Mouse (Mus musculus): ENCODE measurements around the gene Gm867. TPM values are rescaled to one million over a fixed set of nuclear protein-coding genes. Genes with fewer than 3 reads are reported as not detected.

Gm867 gene
- total and polyA plus RNA-seq, 2 experiments from 2014 or later, result 0.95 to 0.97 TPM

DNA sequence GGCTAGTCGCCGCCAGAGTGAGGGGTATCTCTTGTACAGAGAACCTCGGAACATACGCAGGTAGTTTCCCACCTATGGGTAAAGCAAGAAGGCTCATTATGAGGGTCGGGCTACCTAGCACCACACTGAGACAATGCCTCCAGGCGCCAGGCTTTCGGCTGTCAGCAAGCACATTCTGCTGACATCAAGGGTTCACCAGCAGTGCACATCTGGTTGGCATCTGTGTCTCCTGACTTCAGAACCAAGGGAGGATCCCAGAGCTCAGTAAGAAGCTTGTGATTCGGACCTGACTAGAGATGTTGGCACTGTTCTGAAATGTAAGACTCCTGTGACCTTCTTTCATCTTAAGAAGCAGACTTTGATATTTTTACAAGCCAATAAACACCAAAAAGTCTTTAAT lies 23.6 kb downstream of the Gm867 start:
- H3K36me3 ChIP-seq (ENCODE audit: insufficient read depth), result peaks cover 29% of the 10 kb centered on the region
- DNase-seq (no peak), ATAC-seq (no peak)
- no peak overlapping the region for H3K27ac ChIP-seq (ENCODE audit: low read depth, low read length)
- no peak overlapping the region for H3K9ac ChIP-seq
- no peaks in the 10 kb centered on the region for H3K27me3 ChIP-seq (ENCODE audit: insufficient read depth, low read length)
- H3K4me1 ChIP-seq (ENCODE audit: insufficient read depth), result 0 out of 2 replicates have a peak, but pooled peaks cover 3% of the 10 kb centered on the region
- 82% methylated on average over 8 of the region's 8 CpGs for WGBS
- TF ChIP-seq CTCF (IDR thresholded peaks at IDR 0.05; ENCODE audit: low read depth), result no peak
- H3K4me2 ChIP-seq (ENCODE audit: low read depth), result no peak overlapping the region
- no peak overlapping the region for H3K4me3 ChIP-seq (ENCODE audit: low read depth, low read length)
- no peaks in the 10 kb centered on the region for H3K9me3 ChIP-seq (ENCODE audit: low read length)

DNA sequence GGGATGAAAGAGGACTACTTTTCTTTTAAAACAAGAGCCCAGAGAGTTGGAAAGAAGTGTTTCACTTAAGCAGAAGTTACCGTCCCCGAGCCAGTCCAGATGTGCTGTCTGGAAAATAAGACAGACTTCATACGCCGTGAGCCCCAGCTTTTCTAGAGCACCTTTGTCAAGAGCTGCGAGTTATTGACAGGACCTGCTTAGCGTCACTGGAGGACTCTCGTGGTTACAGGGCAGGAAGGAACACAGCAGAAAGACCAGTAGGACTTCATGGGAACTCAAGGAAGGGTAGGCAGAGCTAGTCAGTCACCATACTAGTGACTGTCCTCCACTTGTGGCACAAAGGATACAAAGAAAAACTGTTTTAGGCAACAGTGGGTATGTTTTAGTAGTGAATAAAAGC lies 24.9 kb downstream of the Gm867 start:
- TF ChIP-seq CTCF (IDR thresholded peaks at IDR 0.05; ENCODE audit: low read depth), result no peak
- Histone ChIP-seq H3K4me3 (ENCODE audit: low read depth, low read length) (no peak overlapping the region), H3K9ac (no peak overlapping the region), H3K4me1 (ENCODE audit: insufficient read depth) (0 out of 2 replicates have a peak, but pooled peaks cover 3% of the 10 kb centered on the region), H3K27me3 (ENCODE audit: insufficient read depth, low read length) (no peaks in the 10 kb centered on the region), H3K4me2 (ENCODE audit: low read depth) (no peak overlapping the region), H3K36me3 (ENCODE audit: insufficient read depth) (peaks cover 42% of the 10 kb centered on the region), H3K27ac (ENCODE audit: low read depth, low read length) (no peak overlapping the region), H3K9me3 (ENCODE audit: low read length) (no peaks in the 10 kb centered on the region)
- DNase-seq, result no peak
- WGBS, result 87% methylated on average over 7 of the region's 7 CpGs
- ATAC-seq, result no peak

DNA sequence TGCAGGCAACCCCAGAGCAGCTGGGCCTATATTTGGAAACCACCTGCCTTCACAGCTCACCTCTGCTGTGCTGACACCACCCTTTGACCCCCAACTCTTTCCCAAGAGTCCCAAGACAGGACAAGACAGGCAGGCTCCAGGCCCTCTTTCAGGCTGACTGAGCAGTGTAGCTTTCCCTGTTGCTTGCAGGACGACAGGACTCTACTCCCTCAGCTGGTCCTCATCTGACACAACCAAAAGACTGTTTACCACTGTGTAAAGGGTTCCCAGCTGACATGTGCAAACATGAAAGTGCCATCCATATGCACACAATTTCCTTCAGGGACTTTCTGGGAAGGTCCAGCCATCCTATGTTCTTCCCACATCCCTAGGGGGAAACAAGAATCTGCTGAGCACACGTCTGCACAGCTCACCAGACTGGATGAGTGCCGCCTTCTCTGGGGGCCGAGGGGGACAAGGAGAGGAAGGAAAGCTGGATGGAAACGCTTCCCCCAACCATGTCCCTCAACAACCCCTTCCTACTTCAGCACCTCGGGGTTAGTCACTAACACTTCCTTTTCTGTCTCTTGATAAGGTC lies 27.4 kb downstream of the Gm867 start:
- ATAC-seq (no peak), DNase-seq (no peak)
- TF ChIP-seq CTCF (IDR thresholded peaks at IDR 0.05; ENCODE audit: low read depth), result no peak
- Histone ChIP-seq H3K36me3 (ENCODE audit: insufficient read depth) (peaks cover 57% of the 10 kb centered on the region), H3K9me3 (ENCODE audit: low read length) (no peaks in the 10 kb centered on the region), H3K9ac (no peak overlapping the region), H3K4me1 (ENCODE audit: insufficient read depth) (no peaks in the 10 kb centered on the region), H3K4me2 (ENCODE audit: low read depth) (no peak overlapping the region), H3K27me3 (ENCODE audit: insufficient read depth, low read length) (no peaks in the 10 kb centered on the region), H3K27ac (ENCODE audit: low read depth, low read length) (no peak overlapping the region), H3K4me3 (ENCODE audit: low read depth, low read length) (no peak overlapping the region)
- 88% methylated on average over 6 of the region's 6 CpGs for WGBS

DNA sequence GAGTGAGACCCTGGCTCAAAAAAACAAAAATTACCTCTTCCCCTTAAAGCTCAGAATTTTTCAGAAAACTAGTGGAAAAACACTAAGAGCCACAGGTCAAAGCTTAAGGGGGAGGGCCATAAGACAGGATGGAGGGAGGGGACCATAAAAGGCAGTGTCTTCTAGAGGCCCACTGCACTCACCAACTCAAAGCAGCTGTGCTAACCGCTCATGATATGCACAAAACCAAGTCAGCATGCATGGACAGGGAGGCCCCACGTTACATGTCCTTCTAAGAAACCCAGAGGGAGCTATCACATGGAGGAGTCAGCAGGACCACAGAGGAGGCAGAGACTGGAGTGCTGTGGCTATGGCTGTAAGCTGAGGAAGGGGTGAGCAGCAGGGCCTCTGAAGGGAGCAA lies 29.8 kb downstream of the Gm867 start:
- 86% methylated on average over 2 of the region's 2 CpGs for WGBS
- no peak for DNase-seq
- Histone ChIP-seq H3K4me2 (ENCODE audit: low read depth) (no peak overlapping the region), H3K27ac (ENCODE audit: low read depth, low read length) (no peak overlapping the region), H3K4me3 (ENCODE audit: low read depth, low read length) (no peak overlapping the region), H3K27me3 (ENCODE audit: insufficient read depth, low read length) (no peaks in the 10 kb centered on the region), H3K9me3 (ENCODE audit: low read length) (no peaks in the 10 kb centered on the region), H3K9ac (no peak overlapping the region), H3K4me1 (ENCODE audit: insufficient read depth) (no peaks in the 10 kb centered on the region), H3K36me3 (ENCODE audit: insufficient read depth) (peaks cover 70% of the 10 kb centered on the region)
- no peak for ATAC-seq
- TF ChIP-seq CTCF (IDR thresholded peaks at IDR 0.05; ENCODE audit: low read depth), result no peak

DNA sequence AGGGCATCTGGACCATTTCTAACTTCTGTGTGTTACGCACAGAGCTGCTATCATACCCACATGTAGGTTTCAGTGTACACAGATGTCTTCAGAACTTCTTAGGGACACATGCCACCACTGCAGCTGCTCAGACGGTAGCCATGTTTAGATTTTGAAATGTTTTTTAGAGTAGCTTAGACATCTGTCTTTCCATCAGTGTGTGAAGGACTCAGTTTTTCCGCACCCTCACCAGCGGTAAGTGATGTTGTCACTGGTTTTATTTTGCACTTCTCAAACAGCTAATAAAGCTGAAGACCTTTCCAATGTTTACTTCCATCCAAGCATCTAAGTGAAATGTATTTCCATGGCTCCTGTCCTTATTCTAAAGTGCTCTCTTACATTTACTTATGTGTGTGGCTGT lies 33.6 kb downstream of the Gm867 start:
- Histone ChIP-seq H3K27me3 (ENCODE audit: insufficient read depth, low read length) (no peaks in the 10 kb centered on the region), H3K9me3 (ENCODE audit: low read length) (no peaks in the 10 kb centered on the region), H3K9ac (no peak overlapping the region), H3K4me2 (ENCODE audit: low read depth) (no peak overlapping the region), H3K27ac (ENCODE audit: low read depth, low read length) (no peak overlapping the region), H3K4me3 (ENCODE audit: low read depth, low read length) (no peak overlapping the region), H3K36me3 (ENCODE audit: insufficient read depth) (peaks cover 91% of the 10 kb centered on the region), H3K4me1 (ENCODE audit: insufficient read depth) (no peaks in the 10 kb centered on the region)
- ATAC-seq (no peak), DNase-seq (no peak)
- TF ChIP-seq CTCF (IDR thresholded peaks at IDR 0.05; ENCODE audit: low read depth), result no peak
- WGBS, result 92% methylated on average over 4 of the region's 4 CpGs

- ATAC-seq, result no peak
- no peak overlapping the region for H3K4me3 ChIP-seq (ENCODE audit: low read depth, low read length)
- no peak for DNase-seq
- no peak overlapping the region for H3K4me2 ChIP-seq (ENCODE audit: low read depth)
- TF ChIP-seq CTCF (IDR thresholded peaks at IDR 0.05; ENCODE audit: low read depth), result no peak
- no peaks in the 10 kb centered on the region for H3K9me3 ChIP-seq (ENCODE audit: low read length)
- H3K27me3 ChIP-seq (ENCODE audit: insufficient read depth, low read length), result no peaks in the 10 kb centered on the region
- no peaks in the 10 kb centered on the region for H3K4me1 ChIP-seq (ENCODE audit: insufficient read depth)
- 90% methylated on average over 5 of the region's 5 CpGs for WGBS
- H3K9ac ChIP-seq, result no peak overlapping the region
- H3K36me3 ChIP-seq (ENCODE audit: insufficient read depth), result peaks cover 88% of the 10 kb centered on the region
- H3K27ac ChIP-seq (ENCODE audit: low read depth, low read length), result no peak overlapping the region
Measured at GRCm38 (mm10) chr10:75904391-75904790, 36.1 kb downstream of the Gm867 start.

GRCm38 (mm10) chr10:75898846-75899245 lies 41.6 kb downstream of the Gm867 start:
- TF ChIP-seq CTCF (IDR thresholded peaks at IDR 0.05; ENCODE audit: low read depth), result no peak
- Histone ChIP-seq H3K4me1 (ENCODE audit: insufficient read depth) (no peaks in the 10 kb centered on the region), H3K4me3 (ENCODE audit: low read depth, low read length) (no peak overlapping the region), H3K27ac (ENCODE audit: low read depth, low read length) (no peak overlapping the region), H3K36me3 (ENCODE audit: insufficient read depth) (peaks cover 82% of the 10 kb centered on the region), H3K9ac (no peak overlapping the region), H3K27me3 (ENCODE audit: insufficient read depth, low read length) (no peaks in the 10 kb centered on the region), H3K9me3 (ENCODE audit: low read length) (no peaks in the 10 kb centered on the region), H3K4me2 (ENCODE audit: low read depth) (no peak overlapping the region)
- 67% methylated on average over 3 of the region's 3 CpGs for WGBS
- ATAC-seq (no peak), DNase-seq (no peak)
